Mouse (Mus musculus) urinary bladder, postnatal 4 days (tissue): Measurements from ENCODE around the gene 1110059G10Rik.
A peak's percentile ranks its signal among the peaks of the same experiment; 100 is the strongest.

Experiments used
- DNase-seq, 2 experiments: peaks; one replicate each; pipeline ENCODE4 v3.0.0; 2021 to 2022; ENCODE audit warnings: low spot score in 2 of 2

The 1110059G10Rik gene

DNA sequence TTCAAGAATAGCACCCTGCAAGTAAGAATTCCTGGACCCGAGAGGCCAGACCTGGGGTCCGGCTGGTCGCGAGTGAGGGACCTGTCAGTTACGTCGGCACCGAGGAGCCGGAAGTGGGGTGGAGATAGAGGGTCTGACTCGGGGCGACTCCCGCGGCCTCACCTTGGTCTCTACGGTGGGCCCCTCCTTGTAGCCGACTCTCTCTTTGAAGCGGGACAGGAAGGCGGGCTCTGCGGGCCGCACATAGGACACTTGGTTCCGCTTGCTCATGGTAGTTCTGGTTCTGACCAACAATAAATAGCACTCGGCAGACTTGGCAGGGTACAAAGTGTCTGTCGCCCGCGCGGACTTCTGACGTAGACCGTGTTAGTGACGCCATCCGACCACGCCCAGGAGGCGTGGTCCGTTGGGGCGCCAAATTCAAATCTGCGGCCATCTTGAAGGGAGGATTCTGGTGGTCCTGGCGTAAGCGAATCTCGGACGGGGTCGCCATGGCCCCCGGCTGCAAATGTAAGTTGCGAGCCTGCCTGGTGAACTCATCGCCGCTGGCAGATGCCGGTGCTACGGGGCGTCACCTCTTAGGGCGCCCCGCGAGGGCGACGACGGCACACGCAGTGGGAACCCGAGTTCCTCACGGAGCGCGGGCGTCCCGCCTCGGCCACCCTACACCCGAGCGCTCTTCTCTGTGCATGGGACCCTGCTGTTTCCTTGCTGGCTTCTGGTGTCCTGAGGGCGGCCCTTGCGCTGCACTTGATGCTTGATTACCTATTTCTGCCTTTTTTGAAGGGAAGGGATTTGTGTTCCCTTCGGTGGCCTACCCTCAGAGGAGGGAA, at the start of gene 1110059G10Rik, which contains the start of gene Kif15:
1110059G10Rik (minus strand) TSS at position 358 of the 833 bp plus-strand sequence.
Kif15 (plus strand) TSS at position 404 of the 833 bp plus-strand sequence.
- DNase-seq = peak; percentile 89 to 93

DNA sequence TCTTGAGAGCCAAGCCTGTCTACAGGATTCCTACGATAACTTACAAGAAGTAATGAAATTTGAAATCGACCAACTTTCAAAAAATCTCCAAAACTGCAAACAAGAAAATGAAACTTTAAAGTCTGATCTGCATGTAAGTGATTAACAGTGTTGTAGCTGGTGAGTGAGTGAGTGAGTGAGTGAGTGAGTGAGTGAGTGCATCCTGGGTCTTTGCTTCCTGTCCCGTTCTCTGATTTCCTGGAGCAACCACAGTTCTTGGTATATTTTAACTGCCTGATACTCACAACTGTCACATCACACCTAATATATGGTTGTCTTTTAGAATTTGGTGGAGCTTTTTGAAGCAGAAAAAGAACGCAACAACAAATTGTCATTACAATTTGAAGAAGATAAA, 48.4 kb upstream of the 1110059G10Rik start:
- DNase-seq = no peak

DNA sequence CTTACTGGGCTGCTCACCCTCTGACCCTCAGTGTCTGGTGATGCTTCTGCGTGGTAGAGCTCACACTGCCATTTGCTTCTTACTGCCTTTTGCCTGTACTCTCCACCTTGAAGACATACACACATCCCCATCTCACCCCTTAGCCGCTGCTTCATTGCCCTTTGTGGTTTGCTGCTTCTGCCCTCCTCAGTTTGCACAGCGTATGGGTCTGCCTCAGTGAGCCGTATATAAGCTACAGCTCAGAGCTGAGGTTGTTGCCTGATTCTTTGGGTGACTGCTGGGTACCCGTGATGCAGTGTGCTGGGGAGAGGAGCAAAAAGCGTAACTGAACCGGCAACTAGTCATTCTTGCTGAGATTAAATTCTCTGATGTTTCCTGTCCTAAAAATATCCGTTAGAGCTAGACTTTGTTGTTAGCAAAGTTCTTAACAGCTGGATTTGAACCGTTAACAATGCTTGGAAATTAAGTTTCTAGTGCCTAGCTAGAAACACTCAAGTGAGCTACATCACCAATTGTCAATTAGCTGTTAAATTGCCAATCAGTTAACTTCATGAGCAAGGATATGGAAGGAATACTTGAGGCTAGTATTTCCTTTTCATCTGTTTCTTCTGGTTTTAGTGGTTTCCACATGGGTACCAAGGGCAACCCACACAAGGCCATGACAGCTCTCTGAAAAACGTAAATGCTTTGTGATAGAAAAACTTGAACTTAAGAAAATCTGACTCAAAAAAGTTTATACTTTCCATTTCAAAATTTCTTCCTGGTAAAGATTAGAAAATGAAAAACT, 47.8 kb upstream of the 1110059G10Rik start:
- DNase-seq = no peak

DNA sequence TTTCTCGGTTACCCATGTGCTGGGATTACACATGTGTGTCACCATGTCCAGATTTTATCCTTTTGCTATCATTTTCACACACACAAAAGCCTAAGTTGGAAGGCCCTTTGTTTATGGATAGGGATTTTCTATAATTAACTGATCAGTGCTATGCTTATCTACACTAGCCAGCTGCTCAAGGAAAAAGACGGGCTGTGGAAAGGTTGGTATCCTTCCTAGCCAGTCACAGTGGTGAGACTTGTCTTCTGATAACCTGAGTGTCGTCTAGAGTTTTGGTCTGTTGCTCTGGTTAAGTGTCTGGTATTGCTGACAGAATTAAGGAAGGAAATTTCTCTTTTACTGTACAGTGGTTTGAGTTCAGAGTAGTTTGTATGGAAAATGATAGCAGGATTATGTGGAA, 21.9 kb downstream of the 1110059G10Rik start:
- DNase-seq = no peak

GRCm38 (mm10) chr9:122922936-122923381, 27.8 kb downstream of the 1110059G10Rik start, which contains the start of gene Zfp105:
Gene Zfp105, plus strand, starts transcription at chr9:122923072.
- DNase-seq = peak; percentile 67 to 73

DNA sequence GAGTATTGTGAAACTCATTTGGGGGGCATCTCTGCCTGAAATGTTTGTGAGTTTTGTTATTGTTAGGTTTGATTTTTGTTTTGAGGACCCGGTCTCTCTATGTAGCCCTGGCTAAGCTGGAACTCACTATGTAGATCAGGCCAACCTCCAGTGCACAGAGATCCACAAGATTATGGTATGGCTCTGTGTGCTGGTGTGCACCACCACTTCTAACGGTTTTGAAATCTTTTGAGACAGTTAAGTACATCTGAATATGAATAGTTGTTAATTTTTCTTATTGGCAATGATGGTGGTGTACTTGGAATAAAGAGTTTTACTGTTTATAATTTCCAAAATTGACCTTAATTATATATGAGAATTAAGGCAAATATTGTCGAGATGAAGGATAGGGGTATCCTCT, 28.4 kb downstream of the 1110059G10Rik start:
- no peak for DNase-seq

GRCm38 (mm10) chr9:122902717-122903535, 47.9 kb downstream of the 1110059G10Rik start:
- peak; percentile 68 to 74 for DNase-seq

- DNase-seq = no peak
These were observed 49.8 kb downstream of the 1110059G10Rik start for GRCm38 (mm10) chr9:122901047-122901446.
